8 mouse cellular contexts compared by ENCODE assay signal in genomic region chr14:55618486-55619195, GRCm38 (mm10). TPM values are rescaled to one million over a fixed set of nuclear protein-coding genes. Genes with fewer than 3 reads are reported as not detected.
A peak's percentile ranks its signal among the peaks of the same experiment; 100 is the strongest.
DNase-seq lines count a peak whose midpoint lies in the region; ATAC-seq and TF ChIP-seq lines count a peak whose summit lies in the region.

No protein-coding gene starts in this region.

- peaks cover 7% of the 10 kb centered on the region for H3K36me3 ChIP-seq in limb, embryonic 13.5 days
- 0 out of 2 replicates have a peak, but pooled peaks cover 2% of the 10 kb centered on the region for H3K36me3 ChIP-seq in small intestine, adult 2 months (ENCODE audit: control insufficient read depth, insufficient read depth, low read length)

- no peak for TF ChIP-seq POLR2A in small intestine, adult 2 months (IDR thresholded peaks at IDR 0.05; ENCODE audit: low read depth, low read length)

- intact Hi-C loops in left cerebral cortex, postnatal 25 days (cut with DNase I), result no loop called here

- H3K4me2 ChIP-seq in limb, embryonic 13.5 days (replicated peaks), result peak overlapping the region; percentile 58

- no peaks in the 10 kb centered on the region; the same call in 1 of the 2 replicates for H3K27me3 ChIP-seq in limb, embryonic 13.5 days
- no peaks in the 10 kb centered on the region for H3K27me3 ChIP-seq in small intestine, adult 2 months (ENCODE audit: control insufficient read depth, insufficient read depth, low read length)

- H3K9me3 ChIP-seq in limb, embryonic 13.5 days, result no peaks in the 10 kb centered on the region

- peaks cover 6% of the 10 kb centered on the region; the same call in 1 of the 2 replicates for H3K4me1 ChIP-seq in limb, embryonic 13.5 days
- peaks cover 5% of the 10 kb centered on the region; the same call in 1 of the 2 replicates for H3K4me1 ChIP-seq in small intestine, adult 2 months (ENCODE audit: control insufficient read depth, insufficient read depth, insufficient read length, low read length)

- H3K4me3 ChIP-seq in limb, embryonic 13.5 days, result peak overlapping the region; percentile 34
- peak overlapping the region; percentile 60 for H3K4me3 ChIP-seq in small intestine, adult 2 months (ENCODE audit: low read depth, low read length)

- 49% methylated on average over 22 of the region's 22 CpGs for WGBS in limb, embryonic 13.5 days
- WGBS in small intestine, adult 2 months, result 24% methylated on average over 22 of the region's 22 CpGs

- H3K27ac ChIP-seq in limb, embryonic 13.5 days, result no peak overlapping the region
- no peak overlapping the region for H3K27ac ChIP-seq in small intestine, adult 2 months (ENCODE audit: insufficient read depth, low read depth, low read length)

- H3K9ac ChIP-seq in limb, embryonic 13.5 days, result peak overlapping the region; percentile 43

- peak; percentile 45 for ATAC-seq in erythroblast, adult 5-6 weeks (replicated peaks; ENCODE audit: low FRiP score, poor library complexity, severe bottlenecking)
- ATAC-seq in limb, embryonic 13.5 days (ENCODE audit: low FRiP score, low read depth), result no peak

- no peak for TF ChIP-seq CTCF in small intestine, adult 2 months (IDR thresholded peaks at IDR 0.05; ENCODE audit: extremely low read depth, insufficient read length, insufficient replicate concordance, low read depth, low read length)

- peak; percentile 49 for DNase-seq in cerebellum, adult 11-12 months
- no peak for DNase-seq in cerebellum, adult 9-10 months
- peak; percentile 80 for DNase-seq in 416B (ENCODE audit: low read depth)
- no peak for DNase-seq in left cerebral cortex, postnatal 25 days (ENCODE audit: low spot score in 2 of 2)
- DNase-seq in adrenal gland, postnatal 4 days (ENCODE audit: low spot score in 2 of 2), result no peak

RNA-seq across cellular contexts. Expression of gene Rec8, which starts 0.8 kb away (rescaled TPM):
- 1.7 TPM in 1 of 2 replicates, not detected in the other for total RNA-seq in erythroblast, adult 5-6 weeks (2015; ENCODE audit: low replicate concordance)
- total RNA-seq in erythroblast, adult 5-6 weeks (2017; ENCODE audit: low replicate concordance), result 0.84 and 2.2 TPM in 2 replicates
- 6.1 and 7.0 TPM in 2 replicates for polyA plus RNA-seq in limb, embryonic 13.5 days (2015; fragmentation: Nextera tagmentation; extraction: Ambion mirVana)
- 8.7 and 19.2 TPM in 2 replicates for polyA plus RNA-seq in small intestine, adult 2 months (2012; rRNA removed)
- 1 to 10 TPM; 2.2 to 3.7 TPM for total RNA-seq in left cerebral cortex, postnatal 25 days (2021)
- total RNA-seq in adrenal gland, postnatal 4 days (2021), result 1 to 10 TPM; 8.0 to 8.6 TPM

RNA-seq across cellular contexts. Expression of gene Irf9, which starts 15.3 kb away (rescaled TPM):
- total RNA-seq in erythroblast, adult 5-6 weeks (2015; ENCODE audit: low replicate concordance), result 65.1 and 69.8 TPM in 2 replicates
- total RNA-seq in erythroblast, adult 5-6 weeks (2017; ENCODE audit: low replicate concordance), result 104 and 106 TPM in 2 replicates
- 11.2 and 11.4 TPM in 2 replicates for polyA plus RNA-seq in limb, embryonic 13.5 days (2015; fragmentation: Nextera tagmentation; extraction: Ambion mirVana)
- polyA plus RNA-seq in small intestine, adult 2 months (2012; rRNA removed), result 29.3 and 77.6 TPM in 2 replicates
- total RNA-seq in left cerebral cortex, postnatal 25 days (2021), result 10 to 100 TPM in 1 of 2 experiments, 1 to 10 TPM in 1; 9.9 to 12.3 TPM
- total RNA-seq in adrenal gland, postnatal 4 days (2021), result 10 to 100 TPM; 19.1 to 19.9 TPM

RNA-seq across cellular contexts. Expression of gene Ipo4, which starts 17.1 kb away (rescaled TPM):
- 3.7 and 29.7 TPM in 2 replicates for total RNA-seq in erythroblast, adult 5-6 weeks (2015; ENCODE audit: low replicate concordance)
- total RNA-seq in erythroblast, adult 5-6 weeks (2017; ENCODE audit: low replicate concordance), result 7.0 and 13.8 TPM in 2 replicates
- 107 and 113 TPM in 2 replicates for polyA plus RNA-seq in limb, embryonic 13.5 days (2015; fragmentation: Nextera tagmentation; extraction: Ambion mirVana)
- 35.4 and 37.2 TPM in 2 replicates for polyA plus RNA-seq in small intestine, adult 2 months (2012; rRNA removed)
- 100 to 1,000 TPM; 117 TPM for total RNA-seq in left cerebral cortex, postnatal 25 days (2021)
- 100 to 1,000 TPM in 1 of 2 experiments, 10 to 100 TPM in 1; 96.8 to 108 TPM for total RNA-seq in adrenal gland, postnatal 4 days (2021)

RNA-seq across cellular contexts. Expression of gene Gm49378, which starts 19.1 kb away (rescaled TPM):
- total RNA-seq in erythroblast, adult 5-6 weeks (2015; ENCODE audit: low replicate concordance), result 0.96 and 5.4 TPM in 2 replicates
- 5.4 TPM in 1 of 2 replicates, not detected in the other for total RNA-seq in erythroblast, adult 5-6 weeks (2017; ENCODE audit: low replicate concordance)
- 1.3 and 1.9 TPM in 2 replicates for polyA plus RNA-seq in limb, embryonic 13.5 days (2015; fragmentation: Nextera tagmentation; extraction: Ambion mirVana)
- polyA plus RNA-seq in small intestine, adult 2 months (2012; rRNA removed), result 8.6 and 9.3 TPM in 2 replicates
- 1 to 10 TPM; 3.9 to 4.7 TPM for total RNA-seq in left cerebral cortex, postnatal 25 days (2021)
- 1 to 10 TPM; 3.8 to 4.5 TPM for total RNA-seq in adrenal gland, postnatal 4 days (2021)

RNA-seq across cellular contexts. Expression of gene Tm9sf1, which starts 25.0 kb away (rescaled TPM):
- 9.6 and 14.2 TPM in 2 replicates for total RNA-seq in erythroblast, adult 5-6 weeks (2015; ENCODE audit: low replicate concordance)
- total RNA-seq in erythroblast, adult 5-6 weeks (2017; ENCODE audit: low replicate concordance), result 12.0 and 20.5 TPM in 2 replicates
- 108 and 113 TPM in 2 replicates for polyA plus RNA-seq in limb, embryonic 13.5 days (2015; fragmentation: Nextera tagmentation; extraction: Ambion mirVana)
- 58.8 and 104 TPM in 2 replicates for polyA plus RNA-seq in small intestine, adult 2 months (2012; rRNA removed)
- total RNA-seq in left cerebral cortex, postnatal 25 days (2021), result 10 to 100 TPM; 36.6 to 45.2 TPM
- total RNA-seq in adrenal gland, postnatal 4 days (2021), result 100 to 1,000 TPM in 1 of 2 experiments, 10 to 100 TPM in 1; 98.6 to 102 TPM

Comparison
In these comparisons a context has a peak if more than half of its experiments do, and no peak if none do; other contexts are left out.
1. DNase-seq: peak in cerebellum, adult 11-12 months (single experiment) and 416B (single experiment); none in cerebellum, adult 9-10 months (single experiment), left cerebral cortex, postnatal 25 days (0 of 2) and adrenal gland, postnatal 4 days (0 of 2).